Comparison of ENCODE assay signal across 8 mouse cellular contexts in genomic region chr6:47739696-47740095, GRCm38 (mm10).
DNase-seq lines count a peak whose midpoint lies in the region; ATAC-seq and TF ChIP-seq lines count a peak whose summit lies in the region.
"Not testable (repeated sequence)": the region's sequence is repeated elsewhere in the genome, so short reads cannot be mapped to it uniquely, and the experiment has no call there.

No protein-coding gene starts in this region.

- H3K9me3 ChIP-seq in hindbrain, embryonic 15.5 days; liver, embryonic 12.5 days (replicated peaks): not testable (repeated sequence)

- 8% methylated on average over 14 of the region's 26 CpGs for WGBS in hindbrain, embryonic 15.5 days
- 10% methylated on average over 14 of the region's 26 CpGs for WGBS in liver, embryonic 12.5 days (ENCODE audit: insufficient replicate concordance)
- 5% methylated on average over 15 of the region's 26 CpGs for WGBS in thymus, adult 2 months

- not testable (repeated sequence) for H3K27ac ChIP-seq in cortical plate, adult 2 months (ENCODE audit: insufficient read depth, low read length); hindbrain, embryonic 15.5 days (replicated peaks); liver, embryonic 12.5 days; thymus, adult 2 months (ENCODE audit: control insufficient read depth, insufficient read depth, low read length)

- H3K27me3 ChIP-seq in hindbrain, embryonic 15.5 days; liver, embryonic 12.5 days (replicated peaks); thymus, adult 2 months (ENCODE audit: control insufficient read depth, insufficient read depth, low read length): not testable (repeated sequence)

- ATAC-seq in hindbrain, embryonic 15.5 days (ENCODE audit: low FRiP score, low read depth); liver, embryonic 12.5 days: not testable (repeated sequence)

- peak; percentile 75 for DNase-seq in adrenal gland, adult 2 months
- peak; percentile 45 for DNase-seq in gastrocnemius, postnatal 14 days
- DNase-seq in layer of hippocampus, adult 8-10 months (ENCODE audit: low spot score in 2 of 2): peak; percentile 61 to 80
- DNase-seq in right cerebral cortex, adult 2 months (ENCODE audit: low spot score in 2 of 2): peak; percentile 79 to 80
- peak; percentile 73 for DNase-seq in thymus, adult 2 months

- H3K36me3 ChIP-seq in hindbrain, embryonic 15.5 days; liver, embryonic 12.5 days; thymus, adult 2 months (ENCODE audit: control insufficient read depth, insufficient read depth, low read length): not testable (repeated sequence)

- peak overlapping the region; percentile 71; the same call in 1 of the 2 replicates for H3K4me3 ChIP-seq in cortical plate, adult 2 months (ENCODE audit: insufficient read depth, low read length)
- not testable (repeated sequence) for H3K4me3 ChIP-seq in hindbrain, embryonic 15.5 days; liver, embryonic 12.5 days; thymus, adult 2 months (ENCODE audit: control insufficient read depth, insufficient read depth, low read length)

- H3K4me1 ChIP-seq in cortical plate, adult 2 months (ENCODE audit: control insufficient read depth, insufficient read depth, low read length); hindbrain, embryonic 15.5 days (replicated peaks); liver, embryonic 12.5 days; thymus, adult 2 months (replicated peaks; ENCODE audit: control insufficient read depth, insufficient read depth, low read length): not testable (repeated sequence)

- TF ChIP-seq CTCF in cortical plate, adult 2 months (IDR thresholded peaks at IDR 0.05; ENCODE audit: extremely low read depth, insufficient read depth, low read length); thymus, adult 2 months (IDR thresholded peaks at IDR 0.05; ENCODE audit: borderline replicate concordance, control insufficient read depth, extremely low read depth, insufficient read depth, low read length, poor library complexity): not testable (repeated sequence)

- 0 out of 2 replicates have a peak overlapping the region, but pooled peaks have one; percentile 32 for H3K4me2 ChIP-seq in hindbrain, embryonic 15.5 days
- peak overlapping the region; percentile 32; the same call in 1 of the 2 replicates for H3K4me2 ChIP-seq in liver, embryonic 12.5 days

- not testable (repeated sequence) for TF ChIP-seq POLR2A in cortical plate, adult 2 months (IDR thresholded peaks at IDR 0.05; ENCODE audit: extremely low read depth, insufficient read depth, low read length); thymus, adult 2 months (IDR thresholded peaks at IDR 0.05; ENCODE audit: control insufficient read depth, extremely low read depth, insufficient read depth, low read length, poor library complexity)

- not testable (repeated sequence) for H3K9ac ChIP-seq in hindbrain, embryonic 15.5 days; liver, embryonic 12.5 days

- intact Hi-C loops in gastrocnemius, postnatal 14 days (cut with DNase I; ENCODE audit: low total_unique reads): not testable (repeated sequence)
